Mouse (Mus musculus): ENCODE results near the gene Tcap. TPM values are rescaled to one million over a fixed set of nuclear protein-coding genes. Genes with fewer than 3 reads are reported as not detected.

The Tcap gene
- polyA plus RNA-seq, 1 experiment from 2014 or later, result 0.54 TPM

DNA sequence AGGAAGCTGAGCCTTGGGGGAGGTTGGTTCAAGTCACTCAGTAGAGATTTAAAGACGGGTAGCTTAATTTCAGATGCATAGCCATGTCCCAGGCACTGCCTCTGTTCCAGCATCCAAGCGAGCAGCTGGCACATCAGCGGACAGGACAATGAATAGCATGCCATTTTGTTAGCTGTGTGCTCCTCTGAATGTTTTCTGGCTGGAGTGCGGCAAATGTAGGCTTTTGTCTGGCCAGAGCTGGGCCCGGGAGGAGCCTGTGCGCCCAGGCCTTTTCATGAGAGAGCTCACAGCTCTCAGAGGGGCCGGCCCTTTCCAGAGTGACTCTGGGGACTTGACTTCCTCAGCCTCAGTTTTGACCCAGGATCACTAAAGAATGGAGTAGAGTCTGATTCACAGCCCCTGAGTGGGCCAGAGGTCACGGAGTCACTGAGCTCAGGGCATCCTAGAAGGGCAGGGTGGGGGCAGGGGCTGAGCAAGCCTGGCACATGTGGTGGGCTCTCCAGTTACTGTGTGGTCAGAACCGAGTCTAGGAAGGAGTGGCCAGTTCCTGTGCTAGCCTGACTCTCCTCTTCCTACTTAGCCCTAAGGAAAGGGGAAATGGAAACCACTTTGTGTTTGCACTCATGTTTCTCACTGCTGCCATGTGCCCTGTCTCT is 22.6 kb upstream of the Tcap start:
- Histone ChIP-seq H3K4me3 (ENCODE audit: low read depth, low read length) (no peak overlapping the region; the same call in 1 of the 2 replicates), H3K9ac (ENCODE audit: low read depth, low read length) (peak overlapping the region; percentile 32; the same call in 1 of the 2 replicates), H3K36me3 (ENCODE audit: control insufficient read depth, insufficient read depth, low read length) (no peaks in the 10 kb centered on the region), H3K27ac (ENCODE audit: low read depth, low read length) (peak overlapping the region; percentile 73), H3K4me2 (replicated peaks; ENCODE audit: low read depth, low read length) (peak overlapping the region; percentile 24), H3K9me3 (ENCODE audit: control insufficient read depth, low read length) (no peaks in the 10 kb centered on the region), H3K4me1 (replicated peaks; ENCODE audit: control insufficient read depth, insufficient read depth, low read length) (peaks cover 24% of the 10 kb centered on the region), H3K27me3 (ENCODE audit: control insufficient read depth, insufficient read depth, low read length) (no peaks in the 10 kb centered on the region)
- DNase-seq (ENCODE audit: low spot score) (no peak), ATAC-seq (ENCODE audit: low FRiP score) (peak; percentile 30; the same call in 1 of the 2 replicates)
- 23% methylated on average over 9 of the region's 9 CpGs for WGBS

DNA sequence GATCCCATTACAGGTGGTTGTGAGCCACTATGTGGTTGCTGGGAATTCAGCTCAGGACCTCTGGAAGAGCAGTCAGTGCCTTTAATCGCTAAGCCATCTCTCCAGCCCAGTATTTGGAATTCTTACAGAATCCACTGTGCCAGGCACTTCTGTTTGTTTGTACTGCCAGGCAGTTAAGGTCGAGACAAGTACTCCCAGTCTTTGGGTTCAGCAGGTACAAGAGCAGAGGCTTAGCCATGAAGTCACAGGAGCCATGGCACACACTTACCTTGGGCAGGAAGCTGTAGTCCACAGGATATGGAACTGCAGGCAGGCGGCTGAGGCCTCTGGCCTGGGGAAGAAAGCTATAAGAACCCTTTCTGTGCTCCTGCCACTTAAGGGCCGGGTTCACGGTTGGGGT is 19.8 kb upstream of the Tcap start:
- WGBS, result 90% methylated on average over 5 of the region's 5 CpGs
- no peak overlapping the region for H3K9ac ChIP-seq (ENCODE audit: low read depth, low read length)
- H3K4me3 ChIP-seq (ENCODE audit: low read depth, low read length), result no peak overlapping the region
- H3K9me3 ChIP-seq (ENCODE audit: control insufficient read depth, low read length), result no peaks in the 10 kb centered on the region
- ATAC-seq (ENCODE audit: low FRiP score) (no peak), DNase-seq (ENCODE audit: low spot score) (no peak)
- no peaks in the 10 kb centered on the region for H3K36me3 ChIP-seq (ENCODE audit: control insufficient read depth, insufficient read depth, low read length)
- no peak overlapping the region for H3K27ac ChIP-seq (ENCODE audit: low read depth, low read length)
- H3K4me1 ChIP-seq (replicated peaks; ENCODE audit: control insufficient read depth, insufficient read depth, low read length), result peaks cover 24% of the 10 kb centered on the region
- H3K4me2 ChIP-seq (replicated peaks; ENCODE audit: low read depth, low read length), result no peak overlapping the region
- H3K27me3 ChIP-seq (ENCODE audit: control insufficient read depth, insufficient read depth, low read length), result no peaks in the 10 kb centered on the region

DNA sequence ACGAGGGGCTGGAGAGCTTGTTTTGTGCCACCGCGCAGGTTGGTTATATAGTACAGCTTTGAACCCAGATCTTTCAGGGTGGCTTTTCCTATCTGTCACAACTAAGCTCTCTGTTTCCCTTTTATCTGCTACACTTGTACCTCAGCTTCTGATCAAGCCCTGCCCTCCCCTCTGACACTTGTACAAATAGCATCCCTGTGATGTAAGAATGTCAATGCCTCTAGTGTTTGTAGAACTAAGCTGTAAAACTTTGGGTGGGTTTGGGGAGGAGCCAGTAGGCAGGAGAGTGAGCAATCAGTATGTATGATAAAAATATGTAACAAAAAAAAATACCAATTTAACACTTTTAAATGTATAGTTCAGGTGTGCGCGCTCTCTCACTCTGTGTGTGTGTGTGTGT is 19.2 kb upstream of the Tcap start:
- Histone ChIP-seq H3K27me3 (ENCODE audit: control insufficient read depth, insufficient read depth, low read length) (no peaks in the 10 kb centered on the region), H3K4me3 (ENCODE audit: low read depth, low read length) (no peak overlapping the region), H3K36me3 (ENCODE audit: control insufficient read depth, insufficient read depth, low read length) (no peaks in the 10 kb centered on the region), H3K4me2 (replicated peaks; ENCODE audit: low read depth, low read length) (no peak overlapping the region), H3K27ac (ENCODE audit: low read depth, low read length) (no peak overlapping the region), H3K4me1 (replicated peaks; ENCODE audit: control insufficient read depth, insufficient read depth, low read length) (peaks cover 20% of the 10 kb centered on the region), H3K9ac (ENCODE audit: low read depth, low read length) (no peak overlapping the region), H3K9me3 (ENCODE audit: control insufficient read depth, low read length) (no peaks in the 10 kb centered on the region)
- no peak for ATAC-seq (ENCODE audit: low FRiP score)
- 93% methylated on average over 5 of the region's 5 CpGs for WGBS
- DNase-seq (ENCODE audit: low spot score), result no peak

DNA sequence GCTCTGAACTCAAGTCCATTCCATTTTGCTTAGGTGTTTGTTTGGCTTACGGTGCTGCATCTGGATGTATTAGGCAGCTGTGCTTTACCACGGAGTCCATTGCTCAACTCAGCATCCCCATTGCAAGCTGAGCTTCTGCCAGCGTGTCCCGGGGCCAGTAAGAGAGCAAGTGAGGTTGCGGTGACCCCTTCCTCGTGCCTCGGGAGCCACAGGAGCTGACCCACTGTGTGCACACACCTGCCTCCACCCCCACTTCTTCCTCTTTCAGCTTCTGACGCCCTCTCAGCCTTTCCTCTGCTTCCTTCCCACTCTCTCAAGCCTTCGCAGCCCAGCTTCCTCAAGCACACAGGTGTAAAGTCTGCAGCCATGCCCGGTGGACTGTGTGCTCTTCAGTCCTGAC is 17.3 kb upstream of the Tcap start:
- WGBS, result 78% methylated on average over 10 of the region's 10 CpGs
- ATAC-seq (ENCODE audit: low FRiP score), result no peak
- DNase-seq (ENCODE audit: low spot score), result no peak
- H3K4me2 ChIP-seq (replicated peaks; ENCODE audit: low read depth, low read length), result no peak overlapping the region
- no peak overlapping the region for H3K27ac ChIP-seq (ENCODE audit: low read depth, low read length)
- peaks cover 17% of the 10 kb centered on the region for H3K4me1 ChIP-seq (replicated peaks; ENCODE audit: control insufficient read depth, insufficient read depth, low read length)
- no peaks in the 10 kb centered on the region for H3K36me3 ChIP-seq (ENCODE audit: control insufficient read depth, insufficient read depth, low read length)
- no peak overlapping the region for H3K9ac ChIP-seq (ENCODE audit: low read depth, low read length)
- no peak overlapping the region for H3K4me3 ChIP-seq (ENCODE audit: low read depth, low read length)
- H3K27me3 ChIP-seq (ENCODE audit: control insufficient read depth, insufficient read depth, low read length), result no peaks in the 10 kb centered on the region
- H3K9me3 ChIP-seq (ENCODE audit: control insufficient read depth, low read length), result no peaks in the 10 kb centered on the region

DNA sequence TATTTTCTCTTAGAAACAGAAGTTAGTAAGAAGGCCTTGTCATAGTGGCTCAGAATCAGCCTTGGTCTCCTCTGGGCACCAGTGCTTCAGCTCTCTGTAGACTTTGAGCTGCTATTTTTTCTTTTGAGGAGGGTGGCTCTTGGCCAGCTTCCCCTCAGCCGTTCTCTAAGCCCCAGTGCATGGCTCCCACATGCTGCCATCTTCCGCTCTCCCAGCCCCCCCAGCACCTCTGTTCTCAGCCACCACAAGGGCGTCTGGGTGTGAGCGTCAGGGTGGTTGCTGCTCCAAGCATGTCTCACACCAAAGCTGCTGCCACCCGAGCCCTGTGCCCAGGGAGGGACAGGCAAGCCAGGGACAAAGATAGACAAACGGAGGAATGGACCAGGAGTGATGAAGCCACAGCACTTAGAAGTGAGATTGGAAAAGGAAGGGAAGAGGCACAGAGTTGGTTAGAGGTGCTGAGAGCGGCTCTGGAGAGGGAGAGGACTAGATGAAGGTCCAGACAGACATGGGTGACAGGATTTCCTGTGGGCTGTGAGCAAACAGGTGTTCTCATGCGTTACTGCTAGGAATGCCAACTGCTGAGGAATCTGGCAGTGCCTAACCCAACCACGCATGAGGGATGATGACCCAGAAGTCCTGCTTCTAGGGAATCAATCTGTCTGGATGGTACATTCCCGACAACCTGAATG is 16.3 kb upstream of the Tcap start:
- no peak overlapping the region for H3K9ac ChIP-seq (ENCODE audit: low read depth, low read length)
- peaks cover 13% of the 10 kb centered on the region for H3K4me1 ChIP-seq (replicated peaks; ENCODE audit: control insufficient read depth, insufficient read depth, low read length)
- 87% methylated on average over 10 of the region's 10 CpGs for WGBS
- no peak overlapping the region for H3K27ac ChIP-seq (ENCODE audit: low read depth, low read length)
- no peaks in the 10 kb centered on the region for H3K27me3 ChIP-seq (ENCODE audit: control insufficient read depth, insufficient read depth, low read length)
- ATAC-seq (ENCODE audit: low FRiP score) (no peak), DNase-seq (ENCODE audit: low spot score) (no peak)
- no peak overlapping the region for H3K4me3 ChIP-seq (ENCODE audit: low read depth, low read length)
- H3K4me2 ChIP-seq (replicated peaks; ENCODE audit: low read depth, low read length), result no peak overlapping the region
- no peaks in the 10 kb centered on the region for H3K9me3 ChIP-seq (ENCODE audit: control insufficient read depth, low read length)
- no peaks in the 10 kb centered on the region for H3K36me3 ChIP-seq (ENCODE audit: control insufficient read depth, insufficient read depth, low read length)

DNA sequence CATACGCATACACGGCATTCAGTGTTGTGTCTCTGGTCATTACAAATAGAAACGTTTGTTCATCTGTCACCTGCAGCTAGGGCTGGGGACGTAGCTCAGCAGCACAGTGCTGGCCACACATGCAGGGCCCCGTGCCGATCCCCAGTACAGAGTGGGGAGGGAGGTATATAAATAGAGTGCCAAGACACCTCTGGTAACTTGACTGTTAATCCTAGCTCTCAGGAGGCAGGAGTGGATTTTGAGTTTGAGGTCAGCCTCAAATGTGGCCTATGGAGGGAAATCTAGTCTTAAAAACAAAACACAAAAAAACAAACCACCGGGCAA is 15.8 kb upstream of the Tcap start:
- H3K4me2 ChIP-seq (replicated peaks; ENCODE audit: low read depth, low read length), result no peak overlapping the region
- H3K4me3 ChIP-seq (ENCODE audit: low read depth, low read length), result no peak overlapping the region
- ATAC-seq (ENCODE audit: low FRiP score), result no peak
- H3K27me3 ChIP-seq (ENCODE audit: control insufficient read depth, insufficient read depth, low read length), result no peaks in the 10 kb centered on the region
- H3K27ac ChIP-seq (ENCODE audit: low read depth, low read length), result no peak overlapping the region
- H3K4me1 ChIP-seq (replicated peaks; ENCODE audit: control insufficient read depth, insufficient read depth, low read length), result peaks cover 13% of the 10 kb centered on the region
- no peaks in the 10 kb centered on the region for H3K36me3 ChIP-seq (ENCODE audit: control insufficient read depth, insufficient read depth, low read length)
- no peak for DNase-seq (ENCODE audit: low spot score)
- no peak overlapping the region for H3K9ac ChIP-seq (ENCODE audit: low read depth, low read length)
- no peaks in the 10 kb centered on the region for H3K9me3 ChIP-seq (ENCODE audit: control insufficient read depth, low read length)
- 86% methylated on average over 7 of the region's 7 CpGs for WGBS

DNA sequence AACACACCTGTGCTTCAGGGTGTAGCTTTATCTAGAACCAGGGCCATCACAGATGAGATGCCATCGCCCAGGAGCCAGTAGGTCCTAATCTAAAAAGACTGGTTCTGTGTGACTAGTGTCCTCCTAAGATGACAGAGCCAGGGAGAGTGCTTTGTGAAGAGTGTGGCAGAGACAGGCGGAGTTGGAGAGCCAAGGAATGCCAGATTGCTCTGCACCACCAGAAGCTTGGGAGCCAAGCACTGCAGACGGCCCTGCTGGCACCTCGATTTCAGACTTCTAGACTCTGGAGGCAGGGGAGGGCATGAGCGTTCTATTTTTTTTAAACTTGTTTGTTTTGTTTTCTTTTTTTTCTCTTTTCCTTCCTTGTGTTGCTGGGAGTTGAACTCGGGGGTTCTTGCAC is 14.3 kb upstream of the Tcap start:
- Histone ChIP-seq H3K4me1 (replicated peaks; ENCODE audit: control insufficient read depth, insufficient read depth, low read length) (peaks cover 13% of the 10 kb centered on the region), H3K36me3 (ENCODE audit: control insufficient read depth, insufficient read depth, low read length) (no peaks in the 10 kb centered on the region), H3K27me3 (ENCODE audit: control insufficient read depth, insufficient read depth, low read length) (no peaks in the 10 kb centered on the region), H3K4me2 (replicated peaks; ENCODE audit: low read depth, low read length) (no peak overlapping the region), H3K9me3 (ENCODE audit: control insufficient read depth, low read length) (no peaks in the 10 kb centered on the region), H3K27ac (ENCODE audit: low read depth, low read length) (no peak overlapping the region), H3K9ac (ENCODE audit: low read depth, low read length) (no peak overlapping the region), H3K4me3 (ENCODE audit: low read depth, low read length) (no peak overlapping the region)
- 77% methylated on average over 6 of the region's 6 CpGs for WGBS
- DNase-seq (ENCODE audit: low spot score) (no peak), ATAC-seq (ENCODE audit: low FRiP score) (no peak)

DNA sequence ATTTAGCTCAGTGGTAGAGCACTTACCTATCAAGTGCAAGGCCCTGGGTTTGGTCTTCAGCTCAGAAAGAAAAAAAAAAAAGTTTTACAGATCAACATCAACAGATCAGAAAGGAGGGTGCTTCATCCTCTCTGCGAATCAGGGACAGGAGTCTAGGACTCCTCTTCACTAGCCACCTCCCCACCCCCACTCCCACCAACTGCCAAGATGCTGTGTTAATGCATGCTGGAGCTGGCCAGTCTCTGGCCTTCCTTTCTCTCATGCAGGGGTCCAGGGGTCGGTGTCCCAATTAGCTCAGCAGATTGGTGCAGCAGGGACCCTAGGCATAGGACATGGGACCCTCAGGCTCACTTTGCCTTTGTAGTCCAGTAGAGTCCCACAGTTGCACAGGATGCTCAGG is 13.0 kb upstream of the Tcap start:
- no peak overlapping the region for H3K4me2 ChIP-seq (replicated peaks; ENCODE audit: low read depth, low read length)
- WGBS, result 72% methylated on average over 2 of the region's 2 CpGs
- H3K4me1 ChIP-seq (replicated peaks; ENCODE audit: control insufficient read depth, insufficient read depth, low read length), result peaks cover 13% of the 10 kb centered on the region
- no peak for ATAC-seq (ENCODE audit: low FRiP score)
- peaks cover 6% of the 10 kb centered on the region; the same call in 1 of the 2 replicates for H3K36me3 ChIP-seq (ENCODE audit: control insufficient read depth, insufficient read depth, low read length)
- H3K27me3 ChIP-seq (ENCODE audit: control insufficient read depth, insufficient read depth, low read length), result no peaks in the 10 kb centered on the region
- DNase-seq (ENCODE audit: low spot score), result no peak
- H3K27ac ChIP-seq (ENCODE audit: low read depth, low read length), result no peak overlapping the region
- H3K9me3 ChIP-seq (ENCODE audit: control insufficient read depth, low read length), result no peaks in the 10 kb centered on the region
- H3K4me3 ChIP-seq (ENCODE audit: low read depth, low read length), result no peak overlapping the region
- H3K9ac ChIP-seq (ENCODE audit: low read depth, low read length), result no peak overlapping the region
